Mouse (Mus musculus) liver, embryonic 14 days (tissue): Measurements from ENCODE around the gene 6430628N08Rik. TPM values are rescaled to one million over a fixed set of nuclear protein-coding genes. Genes with fewer than 3 reads are reported as not detected.

Experiments
- polyA plus RNA-seq: library from polyadenylated mRNA; depleted of rRNA; stranded (reverse); fragments of >200 nt; gene quantifications from 2 replicates; pipeline ENCODE4 v1.2.3, GENCODE M21; 2012; rRNA removed

The 6430628N08Rik gene
- not detected in 2 replicates for polyA plus RNA-seq

DNA sequence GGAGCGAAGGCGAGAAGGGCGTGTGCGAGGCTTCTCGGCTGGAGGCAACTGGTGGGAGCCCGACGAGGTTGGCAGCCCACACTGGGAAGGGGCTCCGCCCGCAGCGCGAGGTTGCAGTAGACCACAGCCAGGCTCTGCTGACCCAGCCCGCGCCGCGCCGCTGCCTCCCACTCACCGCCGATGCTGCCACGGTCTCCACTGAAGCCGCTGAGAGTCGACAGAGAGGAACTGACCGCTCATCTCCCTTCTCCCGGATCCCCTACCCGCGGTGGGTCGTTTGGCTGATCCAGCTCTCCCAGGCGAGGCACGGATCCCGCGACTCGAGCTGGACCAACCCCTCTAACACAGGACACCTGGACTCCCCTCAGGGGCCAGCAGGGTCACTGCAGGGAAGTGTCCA is at the start of gene 6430628N08Rik:
Gene 6430628N08Rik, plus strand, starts transcription at position 113 of the 400 bp plus-strand sequence.

DNA sequence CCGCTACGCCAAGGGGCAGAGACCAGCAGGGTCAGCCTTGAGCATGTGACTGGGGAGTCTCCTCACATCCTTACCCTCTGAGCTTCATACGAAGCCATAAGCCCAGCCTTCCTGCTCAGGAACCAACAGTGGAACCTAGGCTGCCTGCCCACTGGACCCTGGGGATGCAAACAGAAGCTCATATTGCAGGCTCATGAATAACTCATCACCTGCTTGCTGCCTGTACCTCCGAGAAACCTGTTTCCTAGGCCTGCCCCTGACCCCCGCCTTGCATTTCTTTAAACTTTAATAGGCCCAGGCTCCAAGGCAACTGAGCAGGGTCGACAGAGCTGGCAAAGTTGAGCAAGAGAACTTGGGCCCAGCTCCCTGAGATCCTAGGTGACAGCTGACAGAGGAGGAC is 6.4 kb upstream of the 6430628N08Rik start, which contains the start of gene Kncn:
Gene Kncn, plus strand, starts transcription at position 379 of the 400 bp plus-strand sequence.

DNA sequence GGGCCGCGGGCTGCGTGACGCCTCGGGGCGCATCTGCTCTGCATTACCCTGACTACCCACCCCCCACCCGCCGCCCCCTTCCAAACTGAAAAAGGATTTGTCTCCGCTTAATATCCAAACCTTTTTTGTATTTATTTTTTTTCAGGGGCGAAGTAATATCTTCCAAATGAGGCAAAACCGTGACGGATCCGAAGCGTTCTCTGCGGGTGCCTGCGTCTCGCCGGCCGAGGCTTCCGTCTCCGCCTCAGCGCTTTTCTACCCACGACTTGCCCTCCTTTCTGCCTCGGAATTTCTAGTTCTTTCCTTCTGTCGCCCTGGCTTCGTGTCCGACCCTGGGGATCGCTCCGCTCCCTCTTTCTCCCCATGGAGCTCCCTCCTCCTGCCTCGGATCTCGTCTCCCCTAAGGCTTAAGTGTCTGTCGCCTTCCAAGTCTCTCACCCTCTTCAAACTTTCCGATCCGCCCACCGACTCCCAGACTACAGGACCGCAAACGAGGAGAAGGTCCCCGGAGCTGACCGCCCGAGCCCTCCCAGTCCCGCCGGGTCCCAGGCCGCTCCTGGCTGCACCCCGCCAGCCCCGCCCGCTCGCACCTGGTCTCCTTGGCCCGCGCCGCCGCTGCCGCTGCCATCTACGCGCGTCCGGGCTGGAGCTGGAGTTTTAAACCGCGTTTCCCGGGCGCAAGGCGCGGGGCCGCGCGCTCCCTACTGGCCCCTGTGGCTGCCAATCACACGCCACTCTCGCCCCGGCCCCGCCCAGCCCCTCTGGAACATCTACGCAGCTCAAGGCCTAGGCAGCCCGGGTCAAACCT is 49.0 kb downstream of the 6430628N08Rik start, which contains the start of gene Dmbx1:
Gene Dmbx1, minus strand, starts transcription at position 632 of the 808 bp plus-strand sequence.

Other genes starting within 250 kb of the 6430628N08Rik start
- 0.70 and 0.98 TPM in 2 replicates for gene Cyp4b1, start 242.9 kb upstream of the 6430628N08Rik start, polyA plus RNA-seq
- 8.1 and 8.2 TPM in 2 replicates for gene Efcab14, start 152.9 kb upstream of the 6430628N08Rik start, polyA plus RNA-seq
- 0.05 and 0.07 TPM in 2 replicates for gene Tex38, start 109.6 kb upstream of the 6430628N08Rik start, polyA plus RNA-seq
- gene Atpaf1, start 105.9 kb upstream of the 6430628N08Rik start, polyA plus RNA-seq: 9.3 and 9.6 TPM in 2 replicates
- 5.1 and 6.2 TPM in 2 replicates for gene Mob3c, start 62.6 kb upstream of the 6430628N08Rik start, polyA plus RNA-seq
- gene Mknk1, start 51.5 kb upstream of the 6430628N08Rik start, polyA plus RNA-seq: 32.7 and 39.0 TPM in 2 replicates
- gene Kncn, start 6.3 kb upstream of the 6430628N08Rik start, polyA plus RNA-seq: 0.01 TPM in 1 of 2 replicates, not detected in the other
- not detected in 2 replicates for gene Dmbx1, start 49.3 kb downstream of the 6430628N08Rik start, polyA plus RNA-seq
- 3.4 and 3.9 TPM in 2 replicates for gene Faah, start 127.3 kb downstream of the 6430628N08Rik start, polyA plus RNA-seq
- gene Nsun4, start 163.2 kb downstream of the 6430628N08Rik start, polyA plus RNA-seq: 4.4 and 5.0 TPM in 2 replicates
- 335 and 338 TPM in 2 replicates for gene Uqcrh, start 184.4 kb downstream of the 6430628N08Rik start, polyA plus RNA-seq
- gene Lrrc41, start 184.6 kb downstream of the 6430628N08Rik start, polyA plus RNA-seq: 11.6 and 13.9 TPM in 2 replicates
- gene Rad54l, start 233.0 kb downstream of the 6430628N08Rik start, polyA plus RNA-seq: 15.2 and 18.7 TPM in 2 replicates
- 8.5 and 9.1 TPM in 2 replicates for gene Pomgnt1, start 233.2 kb downstream of the 6430628N08Rik start, polyA plus RNA-seq